Mouse (Mus musculus) embryonic facial prominence, embryonic 11.5 days (tissue): ENCODE results near the gene Uqcr10. TPM values are rescaled to one million over a fixed set of nuclear protein-coding genes. Genes with fewer than 3 reads are reported as not detected.

Source experiments
- ATAC-seq: fragments of 200-750 bp; cut with Nextera tagmentation; replicated peaks from 2 replicates; pipeline ENCODE4 v1.8.0; 2017; ENCODE audit warnings: low read depth; ENCODE audit not compliant: insufficient number of reproducible peaks, low FRiP score, low TSS enrichment
- DNase-seq: peaks from one replicate; pipeline ENCODE4 v3.0.0-alpha.2; 2015; ENCODE audit warnings: low spot score
- H3K27ac ChIP-seq: fragments of 300-500 bp; sonication (generic); replicated peaks from 2 replicates; pipeline ENCODE4 v1.5.1; 2014; ENCODE audit warnings: mild to moderate bottlenecking, low read depth, low read length, control low read depth
- H3K27me3 ChIP-seq: fragments of 300-500 bp; sonication (generic); 2 replicates; pipeline ENCODE4 v1.6.1; 2014; ENCODE audit warnings: mild to moderate bottlenecking, low read length, moderate library complexity, mixed read lengths; ENCODE audit not compliant: control insufficient read depth, insufficient read depth
- H3K36me3 ChIP-seq: fragments of 300-500 bp; sonication (generic); replicated peaks from 2 replicates; pipeline ENCODE4 v1.6.1; 2014; ENCODE audit warnings: low read depth, mild to moderate bottlenecking, low read length, moderate library complexity, mixed read lengths; ENCODE audit not compliant: control insufficient read depth, insufficient read depth
- H3K4me1 ChIP-seq: fragments of 300-500 bp; sonication (generic); 2 replicates; pipeline ENCODE4 v1.6.1; 2014; ENCODE audit warnings: low read length, mixed read lengths; ENCODE audit not compliant: control insufficient read depth, insufficient read depth
- H3K4me2 ChIP-seq: fragments of 300-500 bp; sonication (generic); 2 replicates; pipeline ENCODE4 v1.6.1; 2014; ENCODE audit warnings: low read depth, mild to moderate bottlenecking, control low read depth, low read length, moderate library complexity
- H3K4me3 ChIP-seq: fragments of 300-500 bp; sonication (generic); 2 replicates; pipeline ENCODE4 v1.5.1; 2014; ENCODE audit warnings: low read depth, low read length, control low read depth
- H3K9ac ChIP-seq: fragments of 300-500 bp; sonication (generic); replicated peaks from 2 replicates; pipeline ENCODE4 v1.6.1; 2014; ENCODE audit warnings: mild to moderate bottlenecking, control low read depth, low read length
- H3K9me3 ChIP-seq: fragments of 300-500 bp; sonication (generic); replicated peaks from 2 replicates; pipeline ENCODE4 v1.6.1; 2016; ENCODE audit warnings: mild to moderate bottlenecking, low read length, inconsistent platforms, mixed read lengths; ENCODE audit not compliant: control insufficient read depth
- WGBS: fragments of 180-500 bp; shearing (Covaris S2); extraction: QIAGEN DNeasy Blood & Tissue Kit; methylation state at CpG from one replicate; pipeline ENCODE4 v1.1.7; 2014; 5-methylcytosine and 5-hydroxymethylcytosine counted together
- polyA plus RNA-seq: library from polyadenylated mRNA; unstranded; fragments of >200 nt; fragmentation: Nextera tagmentation; extraction: Ambion mirVana; gene quantifications from 2 replicates; pipeline ENCODE4 v1.2.1, GENCODE M21; 2014

Uqcr10 gene
- polyA plus RNA-seq, 1 experiment from 2014 or later = 564 TPM

DNA sequence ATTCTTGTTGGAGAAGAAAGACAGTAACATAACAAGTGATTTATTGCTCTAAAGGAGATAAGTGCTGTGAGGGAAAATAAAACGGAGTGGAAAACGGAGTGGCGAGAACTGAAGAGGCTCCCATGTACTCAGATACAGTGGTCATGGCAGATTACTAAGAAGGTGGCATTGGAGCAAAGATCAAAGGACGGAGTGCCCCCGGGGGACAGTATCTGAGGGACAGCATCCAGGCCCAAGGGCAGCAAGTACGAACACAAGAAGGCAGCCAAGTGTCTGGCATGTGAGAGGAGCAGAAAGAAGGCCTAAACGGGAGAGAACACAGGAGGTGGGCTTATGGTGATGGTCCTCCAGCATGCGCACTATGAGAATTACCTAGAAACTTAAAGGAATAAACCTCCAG, 17.6 kb upstream of the Uqcr10 start:
- ATAC-seq (no peak), DNase-seq (no peak)
- no peaks in the 10 kb centered on the region for H3K4me1 ChIP-seq
- WGBS = 89% methylated on average over 8 of the region's 8 CpGs
- H3K4me3 ChIP-seq = no peak overlapping the region
- H3K27me3 ChIP-seq = no peaks in the 10 kb centered on the region
- no peak overlapping the region for H3K9ac ChIP-seq
- no peak overlapping the region for H3K4me2 ChIP-seq
- H3K27ac ChIP-seq = no peak overlapping the region
- H3K36me3 ChIP-seq = no peaks in the 10 kb centered on the region
- no peaks in the 10 kb centered on the region for H3K9me3 ChIP-seq

DNA sequence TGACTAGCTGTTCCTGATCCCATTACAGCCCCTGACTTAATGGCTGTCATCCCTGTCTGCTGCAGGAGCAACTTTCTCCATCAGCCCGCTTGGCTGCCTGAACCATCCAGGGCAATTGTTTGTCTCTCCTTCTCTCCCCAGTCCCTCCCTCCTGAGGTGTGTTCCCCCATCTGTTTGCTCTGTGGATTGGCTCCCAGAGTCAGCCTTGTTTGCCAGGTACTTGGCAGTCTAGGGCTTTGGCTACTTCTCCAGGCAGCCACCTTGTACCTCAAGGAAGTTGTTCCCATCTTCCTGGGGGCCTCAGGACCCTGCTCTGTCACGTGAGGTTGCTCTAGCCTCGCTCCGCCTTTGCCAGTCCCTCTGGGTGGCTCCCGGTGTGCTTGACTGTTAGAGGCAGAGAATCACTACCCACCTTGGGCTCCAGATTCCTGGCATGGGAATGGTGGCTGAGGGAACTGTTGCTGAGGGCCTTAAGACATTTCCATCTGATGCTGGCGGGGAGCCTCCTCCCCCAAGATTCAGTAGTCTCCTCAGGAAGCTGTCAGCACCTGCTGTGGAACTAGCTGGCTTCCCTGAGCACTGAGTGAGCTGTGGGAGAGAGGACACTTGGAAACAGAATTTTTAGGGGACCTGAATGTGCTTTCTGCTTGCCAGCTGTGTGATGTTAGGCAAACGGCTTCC, 16.9 kb upstream of the Uqcr10 start:
- 51% methylated on average over 7 of the region's 7 CpGs for WGBS
- Histone ChIP-seq H3K27me3 (no peaks in the 10 kb centered on the region), H3K9me3 (no peaks in the 10 kb centered on the region), H3K4me3 (no peak overlapping the region), H3K27ac (no peak overlapping the region), H3K9ac (no peak overlapping the region), H3K36me3 (no peaks in the 10 kb centered on the region), H3K4me1 (no peaks in the 10 kb centered on the region), H3K4me2 (no peak overlapping the region)
- DNase-seq (no peak), ATAC-seq (no peak)

DNA sequence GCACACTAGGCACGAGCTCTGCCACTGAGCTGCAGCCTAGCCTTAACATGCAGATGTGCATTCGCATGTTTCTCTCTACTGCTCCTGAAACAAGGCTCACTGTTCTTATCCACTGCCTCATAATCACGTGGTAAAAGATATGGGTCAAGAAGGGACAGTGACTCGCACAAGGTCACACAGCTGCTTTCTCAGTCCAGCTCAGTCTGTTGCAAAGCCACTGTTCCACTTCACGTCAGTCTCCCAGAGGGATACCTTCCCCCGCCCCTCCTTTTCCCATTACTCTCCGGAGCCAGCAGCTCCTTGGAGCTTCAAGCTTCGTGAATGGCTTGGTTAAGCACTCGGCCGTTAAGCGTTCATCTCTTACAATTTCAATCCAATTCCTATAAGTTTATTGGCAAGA, 16.3 kb upstream of the Uqcr10 start:
- H3K36me3 ChIP-seq = no peaks in the 10 kb centered on the region
- DNase-seq = no peak
- H3K4me1 ChIP-seq = no peaks in the 10 kb centered on the region
- no peaks in the 10 kb centered on the region for H3K27me3 ChIP-seq
- H3K9me3 ChIP-seq = no peaks in the 10 kb centered on the region
- H3K27ac ChIP-seq = no peak overlapping the region
- H3K9ac ChIP-seq = no peak overlapping the region
- no peak overlapping the region for H3K4me2 ChIP-seq
- ATAC-seq = no peak
- WGBS = 68% methylated on average over 11 of the region's 11 CpGs
- no peak overlapping the region for H3K4me3 ChIP-seq

DNA sequence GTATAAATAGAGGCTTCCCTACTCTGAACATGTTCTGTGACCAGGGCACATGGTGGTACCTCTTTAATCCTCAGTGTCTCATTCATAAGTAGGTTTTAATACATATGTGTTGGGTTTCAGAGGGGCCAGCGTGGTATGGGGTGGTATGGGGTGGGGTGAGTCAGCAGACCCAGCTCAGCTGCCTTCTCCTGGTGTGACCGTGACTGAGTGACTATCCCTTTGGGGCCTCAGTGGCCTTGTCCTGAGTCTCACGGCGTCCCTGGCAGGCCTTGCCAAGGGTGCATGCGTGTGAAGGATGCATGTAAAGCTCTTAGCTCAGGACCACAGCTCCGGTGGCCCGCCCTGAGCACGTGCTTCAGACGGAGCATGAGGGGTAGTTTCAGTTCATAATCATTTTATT, 15.8 kb upstream of the Uqcr10 start:
- Histone ChIP-seq H3K4me3 (no peak overlapping the region), H3K36me3 (no peaks in the 10 kb centered on the region), H3K27me3 (no peaks in the 10 kb centered on the region), H3K4me2 (no peak overlapping the region), H3K9me3 (no peaks in the 10 kb centered on the region), H3K4me1 (no peaks in the 10 kb centered on the region), H3K9ac (no peak overlapping the region), H3K27ac (no peak overlapping the region)
- DNase-seq = no peak
- 87% methylated on average over 9 of the region's 9 CpGs for WGBS
- ATAC-seq = no peak

DNA sequence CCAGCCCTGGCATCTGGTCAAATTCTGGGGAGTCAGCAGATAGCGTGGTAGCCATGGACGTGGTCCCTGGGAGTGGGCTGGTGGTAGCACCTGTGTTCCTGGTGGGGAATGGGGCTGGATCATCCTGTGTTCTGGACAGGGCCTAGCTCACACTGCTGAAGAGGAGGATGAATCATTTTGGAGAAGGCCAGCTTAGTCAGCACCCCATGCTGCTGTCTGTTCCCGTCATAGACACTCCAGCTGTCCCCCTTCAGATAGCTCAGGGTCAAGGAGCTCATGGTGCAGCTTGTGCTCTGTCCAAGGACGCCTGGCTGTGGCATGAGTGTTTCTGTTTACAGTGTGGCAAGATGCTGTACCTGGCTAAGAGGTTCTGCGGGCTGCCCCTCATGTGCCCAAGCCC, 14.4 kb upstream of the Uqcr10 start:
- no peak overlapping the region for H3K4me2 ChIP-seq
- H3K36me3 ChIP-seq = no peaks in the 10 kb centered on the region
- WGBS = 88% methylated on average over 5 of the region's 5 CpGs
- DNase-seq (no peak), ATAC-seq (no peak)
- no peak overlapping the region for H3K27ac ChIP-seq
- no peaks in the 10 kb centered on the region for H3K9me3 ChIP-seq
- H3K27me3 ChIP-seq = no peaks in the 10 kb centered on the region
- H3K4me3 ChIP-seq = no peak overlapping the region
- H3K9ac ChIP-seq = no peak overlapping the region
- H3K4me1 ChIP-seq = no peaks in the 10 kb centered on the region

DNA sequence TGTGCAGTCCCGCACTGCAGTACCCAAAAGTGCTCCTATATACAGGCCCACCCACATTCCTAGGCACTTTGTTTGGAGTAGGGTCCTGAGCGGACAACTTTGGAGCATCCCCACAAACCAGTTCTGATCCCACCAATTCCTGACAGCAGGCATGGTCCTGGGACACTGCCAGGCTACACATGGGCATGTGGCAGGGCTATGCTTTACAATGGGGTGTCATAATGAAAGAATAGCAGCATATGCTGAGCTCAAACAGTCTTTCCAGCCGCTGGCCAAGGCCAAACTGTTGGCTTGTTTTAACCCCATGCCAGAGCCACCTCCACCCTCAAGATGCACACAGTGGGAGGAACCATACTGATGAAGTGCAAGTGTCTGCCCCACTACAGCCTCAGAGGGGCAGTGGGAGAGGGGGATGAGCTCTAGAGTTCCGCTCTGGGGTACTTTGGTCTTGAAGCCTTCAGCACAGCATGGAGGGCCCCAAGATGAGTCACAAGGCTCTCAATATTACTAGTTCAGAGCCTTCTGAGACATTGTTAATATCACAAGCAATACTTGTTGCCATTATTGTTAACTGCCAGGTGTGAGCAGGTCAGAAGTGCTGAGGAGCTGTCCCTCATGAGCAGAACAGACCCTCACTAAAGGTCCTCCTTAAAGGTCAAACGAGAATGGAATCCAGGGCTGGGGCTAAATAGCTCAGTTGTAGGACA, 12.5 kb upstream of the Uqcr10 start:
- ATAC-seq (no peak), DNase-seq (no peak)
- no peak overlapping the region for H3K4me3 ChIP-seq
- WGBS = 85% methylated on average over 5 of the region's 5 CpGs
- no peaks in the 10 kb centered on the region for H3K27me3 ChIP-seq
- H3K4me2 ChIP-seq = no peak overlapping the region
- no peak overlapping the region for H3K9ac ChIP-seq
- H3K4me1 ChIP-seq = no peaks in the 10 kb centered on the region
- no peaks in the 10 kb centered on the region for H3K36me3 ChIP-seq
- H3K27ac ChIP-seq = no peak overlapping the region
- H3K9me3 ChIP-seq = no peaks in the 10 kb centered on the region

DNA sequence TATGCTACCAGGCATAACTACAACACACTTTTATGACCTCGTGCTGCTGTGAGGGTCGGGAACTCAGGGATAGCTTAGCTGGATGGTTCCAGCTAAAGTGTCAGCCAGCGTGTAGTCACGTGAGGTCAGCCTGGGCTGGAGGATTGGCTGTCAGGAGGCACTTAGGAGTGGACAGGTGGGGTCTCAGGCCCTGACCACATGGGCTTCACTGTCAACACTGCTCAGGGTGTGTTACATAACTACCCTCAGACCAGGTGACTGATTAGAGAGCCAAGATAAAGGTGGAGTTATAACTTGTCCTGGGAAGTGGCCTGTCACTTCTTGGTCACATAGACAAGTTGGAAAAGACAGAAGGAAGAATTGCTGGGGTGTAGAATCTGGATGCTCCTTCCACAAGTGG, 11.5 kb upstream of the Uqcr10 start:
- Histone ChIP-seq H3K9me3 (no peaks in the 10 kb centered on the region), H3K36me3 (no peaks in the 10 kb centered on the region), H3K4me1 (no peaks in the 10 kb centered on the region), H3K27me3 (no peaks in the 10 kb centered on the region), H3K4me2 (no peak overlapping the region), H3K9ac (no peak overlapping the region), H3K4me3 (no peak overlapping the region), H3K27ac (no peak overlapping the region)
- ATAC-seq = no peak
- WGBS = 77% methylated on average over 4 of the region's 4 CpGs
- no peak for DNase-seq

DNA sequence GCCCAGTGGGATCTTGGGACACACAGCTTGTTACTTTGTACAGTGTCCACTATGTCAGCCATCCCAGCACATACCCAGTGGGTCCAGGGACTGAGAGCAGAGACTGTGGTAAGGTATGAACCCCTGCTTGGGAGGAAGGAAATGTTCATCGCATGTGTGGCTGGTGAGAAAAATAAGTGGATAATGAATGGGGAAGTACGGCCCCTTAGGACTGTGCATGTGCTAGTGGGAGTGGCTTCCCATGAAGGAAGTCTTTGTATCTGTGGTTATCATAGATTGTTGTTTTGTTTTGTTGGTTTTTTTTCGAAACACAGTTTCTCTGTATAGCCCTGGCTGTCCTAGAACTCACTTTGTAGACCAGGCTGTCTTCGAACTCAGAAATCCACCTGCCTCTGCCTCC, 10.6 kb upstream of the Uqcr10 start:
- Histone ChIP-seq H3K36me3 (no peaks in the 10 kb centered on the region), H3K9me3 (no peaks in the 10 kb centered on the region), H3K4me3 (no peak overlapping the region), H3K27me3 (no peaks in the 10 kb centered on the region), H3K9ac (no peak overlapping the region), H3K27ac (no peak overlapping the region), H3K4me2 (no peak overlapping the region), H3K4me1 (no peaks in the 10 kb centered on the region)
- DNase-seq = no peak
- no peak for ATAC-seq
- 83% methylated on average over 4 of the region's 4 CpGs for WGBS
